Mouse (Mus musculus) v-Abl transformed pro-B cells (cell line): ENCODE results near the gene Mark4.

ENCODE experiments used
- in situ Hi-C, 2 experiments: fragments of 400-800 bp; cut with MboI; formaldehyde crosslinking; loops; one replicate each; pipeline ENCODE4 v1.15.1; 2025; ENCODE audit not compliant: unreplicated experiment in 2 of 2

Mark4 gene

DNA sequence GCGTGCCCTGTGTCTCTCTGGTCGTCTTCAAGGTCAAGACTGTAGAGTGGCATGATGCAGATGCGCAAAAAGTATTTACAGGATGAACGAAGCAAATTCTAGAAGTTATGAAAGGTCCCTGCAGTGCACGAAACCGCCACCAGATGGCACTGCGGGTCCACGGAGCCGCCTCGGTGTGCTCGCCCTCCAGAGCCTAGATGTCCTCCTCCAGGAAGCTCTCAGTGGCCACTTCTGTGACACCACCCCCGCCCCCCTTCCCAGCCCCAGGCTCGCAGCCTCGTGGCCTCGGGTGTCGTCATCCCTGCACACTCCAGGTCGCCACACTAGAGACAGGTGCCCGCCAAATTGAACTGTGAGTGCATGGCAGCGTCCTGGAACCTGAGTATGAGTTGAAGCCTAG lies 53.2 kb downstream of the Mark4 start:
- in situ Hi-C loops: loop anchor here (10.0 kb wide), 3 partner anchors 389 to 469 kb away; partner anchors contain the start of genes Cblc (in 1 of the 2) and Ceacam16 (in 1 of the 2)

- in situ Hi-C loops: loop anchor here (10.0 kb wide), 3 partner anchors 390 to 470 kb away; partner anchors contain the start of genes Cblc (in 1 of the 2) and Ceacam16 (in 1 of the 2)
Observed at GRCm38 (mm10) chr7:19404476-19404875, 54.1 kb downstream of the Mark4 start, which contains the start of gene Ckm. Gene Ckm (plus strand): TSS chr7:19404776.

GRCm38 (mm10) chr7:19403731-19404296 lies 54.8 kb downstream of the Mark4 start, which contains the start of gene Klc3:
Gene Klc3 (minus strand): TSS chr7:19404104.
- in situ Hi-C loops: loop anchor here (10.0 kb wide), 3 partner anchors 391 to 471 kb away; partner anchors contain the start of genes Cblc (in 1 of the 2) and Ceacam16 (in 1 of the 2)

DNA sequence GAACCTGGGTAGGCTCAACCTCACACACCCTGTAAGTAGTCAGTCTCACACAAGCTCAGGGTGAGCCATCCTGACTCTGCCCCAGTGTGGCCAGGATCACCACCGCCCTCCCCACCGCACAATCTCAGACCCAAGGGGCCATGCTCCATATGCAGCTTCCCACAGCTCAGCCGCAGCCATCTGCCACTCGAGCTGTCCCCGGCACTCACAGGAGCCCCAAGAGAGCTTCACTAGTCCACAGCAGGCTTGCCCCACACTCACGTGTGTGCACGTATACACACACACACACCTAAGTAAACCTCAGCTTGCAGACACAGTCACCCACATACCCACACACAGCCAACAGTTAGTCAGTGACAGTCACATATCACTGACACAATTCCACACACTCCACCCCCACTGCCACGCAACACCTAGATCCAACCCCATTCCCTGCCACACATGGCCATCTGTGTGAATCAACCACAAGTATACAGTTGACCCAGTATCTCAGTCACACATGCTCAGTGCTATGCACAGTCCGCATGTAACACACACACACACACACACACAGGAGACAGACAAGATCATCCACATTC lies 56.0 kb downstream of the Mark4 start:
- in situ Hi-C loops: loop anchor here (10.0 kb wide), 3 partner anchors 392 to 472 kb away; partner anchors contain the start of genes Cblc (in 1 of the 2) and Ceacam16 (in 1 of the 2)

DNA sequence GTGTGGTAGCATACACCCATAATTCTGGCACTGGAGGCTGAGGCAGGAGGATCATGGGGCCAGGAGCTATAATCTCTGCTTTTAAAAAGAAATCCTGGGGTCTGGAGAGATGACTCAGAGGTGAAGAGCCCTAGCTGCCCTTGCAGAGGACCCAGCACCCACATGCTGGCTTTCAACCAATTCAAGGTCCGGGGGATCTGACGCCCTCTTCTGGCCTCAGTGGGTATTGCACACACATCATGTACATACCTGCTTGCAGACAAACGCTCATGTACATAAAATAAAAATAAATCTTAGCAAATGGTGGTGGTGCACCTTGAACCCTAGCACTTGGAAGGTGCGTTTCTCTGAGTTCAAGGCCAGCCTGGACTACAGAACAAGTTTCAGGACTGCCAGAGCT lies 57.7 kb downstream of the Mark4 start:
- in situ Hi-C loops: loop anchor here (10.0 kb wide), 3 partner anchors 394 to 474 kb away; partner anchors contain the start of genes Cblc (in 1 of the 2) and Ceacam16 (in 1 of the 2)

- in situ Hi-C loops: loop anchor here (10.0 kb wide), 3 partner anchors 395 to 475 kb away; partner anchors contain the start of genes Cblc (in 1 of the 2) and Ceacam16 (in 1 of the 2)
Observed at GRCm38 (mm10) chr7:19399496-19400280, 58.9 kb downstream of the Mark4 start.

DNA sequence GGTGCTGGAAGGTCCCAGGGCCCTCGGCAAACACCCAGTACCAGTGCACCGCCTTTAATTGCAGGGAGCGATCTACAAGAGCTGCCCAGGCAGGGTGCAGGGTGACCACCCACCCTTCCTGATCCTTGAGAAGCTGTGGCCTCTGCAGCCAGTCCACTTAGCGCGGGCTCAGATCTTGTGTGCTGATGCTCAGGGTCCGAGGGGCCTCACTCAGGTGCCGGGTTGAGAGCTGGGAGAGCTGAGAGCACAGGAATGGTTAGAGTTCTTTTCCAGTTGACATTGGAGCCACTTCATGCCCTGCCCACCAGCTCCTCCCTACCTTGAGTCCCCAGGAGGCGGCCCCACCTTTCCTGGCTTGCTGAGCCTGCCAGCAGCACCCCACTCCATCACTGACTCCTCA lies 64.1 kb downstream of the Mark4 start:
- in situ Hi-C loops: no loop called here

GRCm38 (mm10) chr7:19388699-19389413 lies 69.8 kb downstream of the Mark4 start:
- in situ Hi-C loops: no loop called here

- in situ Hi-C loops: no loop called here
Observed at GRCm38 (mm10) chr7:19383708-19384107, 74.9 kb downstream of the Mark4 start.

DNA sequence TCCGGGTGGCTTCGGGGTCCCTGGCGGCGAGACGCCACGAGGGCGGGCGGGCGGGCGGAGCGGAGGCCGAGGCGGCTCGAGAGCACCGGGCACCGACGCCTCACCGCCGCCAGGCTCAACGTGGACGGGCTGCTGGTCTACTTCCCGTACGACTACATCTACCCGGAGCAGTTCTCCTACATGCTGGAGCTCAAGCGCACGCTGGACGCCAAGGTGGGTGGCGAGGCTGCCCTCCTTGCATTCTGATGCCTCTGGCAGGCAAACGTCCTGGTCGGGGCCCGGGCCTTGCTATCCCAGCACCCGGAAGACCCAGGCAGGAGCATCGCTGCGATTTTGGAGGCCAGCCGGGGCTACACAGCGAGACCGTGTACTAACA lies 76.5 kb downstream of the Mark4 start:
- in situ Hi-C loops: no loop called here

GRCm38 (mm10) chr7:19381377-19382165 lies 77.0 kb downstream of the Mark4 start, which contains the start of gene Ercc2:
Gene Ercc2 (plus strand): TSS chr7:19382010.
- in situ Hi-C loops: no loop called here

DNA sequence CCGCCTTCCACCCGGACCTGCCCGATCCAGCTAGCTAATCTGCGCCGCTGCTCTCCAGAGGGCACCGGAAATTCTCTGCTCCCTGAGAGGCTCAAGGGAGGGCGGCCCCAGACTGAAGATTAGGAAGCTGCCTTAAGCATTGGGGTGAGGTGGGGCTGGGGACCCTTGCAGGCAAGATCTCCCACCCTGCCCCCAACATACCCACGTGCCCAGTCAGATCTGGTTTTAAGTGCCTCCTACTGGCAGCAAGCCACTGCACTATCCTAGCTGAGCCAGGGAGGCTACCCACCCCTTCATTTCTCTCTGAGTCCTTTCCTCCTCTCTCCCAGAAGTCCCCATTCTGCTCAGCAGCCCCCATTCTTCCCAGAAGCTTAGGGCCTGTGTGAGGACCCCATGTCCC lies 80.6 kb downstream of the Mark4 start:
- in situ Hi-C loops: no loop called here

DNA sequence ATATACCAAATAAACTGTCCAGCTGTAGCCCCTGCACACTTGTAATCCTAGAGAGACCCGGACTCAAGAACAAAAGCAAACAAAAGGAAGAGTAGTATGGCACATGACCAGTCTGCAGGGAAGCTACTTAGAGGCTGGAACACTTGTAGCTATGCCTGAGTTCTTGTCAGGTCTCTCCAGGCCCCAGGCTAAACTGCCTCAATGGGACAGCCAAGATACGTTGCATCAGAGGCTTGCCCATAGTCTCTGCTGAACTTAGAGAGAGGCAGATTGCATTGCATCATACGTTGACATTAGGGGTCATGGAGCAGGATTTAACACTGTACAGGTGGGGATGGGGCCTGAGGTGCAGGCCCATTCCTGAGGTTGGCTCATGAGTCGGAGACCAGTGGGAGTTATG lies 82.6 kb downstream of the Mark4 start:
- in situ Hi-C loops: no loop called here

- in situ Hi-C loops: no loop called here
Observed at GRCm38 (mm10) chr7:19375368-19375767, 83.3 kb downstream of the Mark4 start.
